Mouse (Mus musculus) hindbrain, postnatal 0 days (tissue): ENCODE measurements at regions not wholly inside any gene's neighbourhood (a gene's known extent, or its start where the extent isn't known, plus 50 kb on each side); places are given as distances from the start of the nearest gene placed in this dataset.

ENCODE experiments used
- ATAC-seq: fragments of 200-750 bp; cut with Nextera tagmentation; 2 replicates; pipeline ENCODE4 v1.8.0; 2017; ENCODE audit warnings: mild to moderate bottlenecking, moderate TSS enrichment, moderate library complexity
- DNase-seq: peaks from one replicate; pipeline ENCODE4 v3.0.0-alpha.2; 2015; ENCODE audit warnings: low spot score
- H3K27ac ChIP-seq: fragments of 300-500 bp; sonication (generic); 2 replicates; pipeline ENCODE4 v1.5.1; 2014; ENCODE audit warnings: mild to moderate bottlenecking
- H3K27me3 ChIP-seq: fragments of 300-500 bp; sonication (generic); 2 replicates; pipeline ENCODE4 v1.6.1; 2014; ENCODE audit warnings: low read length, mixed read lengths; ENCODE audit not compliant: insufficient read depth
- H3K36me3 ChIP-seq: fragments of 300-500 bp; sonication (generic); 2 replicates; pipeline ENCODE4 v1.6.1; 2014; ENCODE audit warnings: low read length, mixed read lengths; ENCODE audit not compliant: insufficient read depth
- H3K4me1 ChIP-seq: fragments of 300-500 bp; sonication (generic); 2 replicates; pipeline ENCODE4 v1.6.1; 2014; ENCODE audit warnings: antibody characterized with exemption, low read length, mixed read lengths; ENCODE audit not compliant: insufficient read depth
- H3K4me2 ChIP-seq: fragments of 300-500 bp; sonication (generic); 2 replicates; pipeline ENCODE4 v1.6.1; 2014; ENCODE audit warnings: low read depth, mild to moderate bottlenecking, low read length, moderate library complexity, mixed read lengths
- H3K4me3 ChIP-seq: fragments of 300-500 bp; sonication (generic); 2 replicates; pipeline ENCODE4 v1.5.1; 2014; ENCODE audit warnings: low read length
- H3K9ac ChIP-seq: fragments of 300-500 bp; sonication (generic); replicated peaks from 2 replicates; pipeline ENCODE4 v1.6.1; 2014; ENCODE audit warnings: mild to moderate bottlenecking, low read length, moderate library complexity, mixed read lengths
- H3K9me3 ChIP-seq: fragments of 300-500 bp; sonication (generic); 2 replicates; pipeline ENCODE4 v1.6.1; 2016; ENCODE audit warnings: low read length, mixed read lengths
- CTCF ChIP-seq: IDR thresholded peaks from 2 replicates; pipeline ENCODE4 v1.5.1; 2016; ENCODE audit warnings: antibody characterized with exemption, control low read depth, low read depth
- WGBS: fragments of 180-500 bp; shearing (Covaris S2); extraction: QIAGEN DNeasy Blood & Tissue Kit; methylation state at CpG from one replicate; pipeline ENCODE4 v1.1.7; 2014; 5-methylcytosine and 5-hydroxymethylcytosine counted together

- H3K27me3 ChIP-seq, result no peaks in the 10 kb centered on the region
- no peaks in the 10 kb centered on the region for H3K9me3 ChIP-seq
- H3K9ac ChIP-seq, result no peak overlapping the region
- H3K4me1 ChIP-seq, result peaks cover 9% of the 10 kb centered on the region; the same call in 1 of the 2 replicates
- 67% methylated on average over 2 of the region's 2 CpGs for WGBS
- H3K4me3 ChIP-seq, result no peak overlapping the region
- no peaks in the 10 kb centered on the region for H3K36me3 ChIP-seq
- TF ChIP-seq CTCF, result no peak
- ATAC-seq (no peak), DNase-seq (no peak)
- no peak overlapping the region for H3K4me2 ChIP-seq
- H3K27ac ChIP-seq, result no peak overlapping the region; the same call in 1 of the 2 replicates
Measured at GRCm38 (mm10) chr6:127375144-127375529, 71.5 kb upstream of the Parp11 start.

GRCm38 (mm10) chr6:127375711-127376199, 70.9 kb upstream of the Parp11 start:
- DNase-seq (peak; percentile 68), ATAC-seq (0 out of 2 replicates have a peak, but pooled peaks have one; percentile 68)
- Histone ChIP-seq H3K4me1 (peaks cover 9% of the 10 kb centered on the region; the same call in 1 of the 2 replicates), H3K4me3 (no peak overlapping the region), H3K9me3 (no peaks in the 10 kb centered on the region), H3K27me3 (no peaks in the 10 kb centered on the region), H3K4me2 (no peak overlapping the region), H3K9ac (no peak overlapping the region), H3K36me3 (no peaks in the 10 kb centered on the region), H3K27ac (no peak overlapping the region; the same call in 1 of the 2 replicates)
- 40% methylated on average over 8 of the region's 8 CpGs for WGBS
- TF ChIP-seq CTCF, result no peak

DNA sequence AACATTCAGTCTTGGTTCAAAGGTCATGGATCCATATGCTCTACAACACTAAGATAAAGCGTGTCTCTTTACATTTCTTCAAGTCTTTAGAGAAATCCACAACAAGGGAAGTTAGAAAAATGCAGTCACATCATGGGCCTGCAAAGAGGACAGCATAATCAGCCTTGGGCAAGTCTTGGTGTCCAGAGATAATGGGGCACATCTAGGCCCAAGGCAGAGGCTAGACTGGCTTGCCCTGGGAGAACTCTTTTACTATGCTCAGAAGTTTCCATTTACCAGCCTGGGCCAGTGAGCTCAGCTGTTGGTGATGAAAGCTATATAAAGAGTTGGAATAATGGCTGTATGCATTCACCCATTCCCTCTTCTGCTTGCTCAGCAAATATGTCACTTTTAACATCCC, 67.9 kb upstream of the Parp11 start:
- no peaks in the 10 kb centered on the region for H3K36me3 ChIP-seq
- TF ChIP-seq CTCF, result no peak
- no peaks in the 10 kb centered on the region for H3K27me3 ChIP-seq
- no peak overlapping the region for H3K4me3 ChIP-seq
- no peaks in the 10 kb centered on the region for H3K9me3 ChIP-seq
- no peak overlapping the region for H3K27ac ChIP-seq
- H3K4me1 ChIP-seq, result peaks cover 9% of the 10 kb centered on the region; the same call in 1 of the 2 replicates
- no peak overlapping the region for H3K4me2 ChIP-seq
- no peak for ATAC-seq
- WGBS, result 98% methylated on average over 1 of the region's 1 CpGs
- H3K9ac ChIP-seq, result no peak overlapping the region
- DNase-seq, result no peak

DNA sequence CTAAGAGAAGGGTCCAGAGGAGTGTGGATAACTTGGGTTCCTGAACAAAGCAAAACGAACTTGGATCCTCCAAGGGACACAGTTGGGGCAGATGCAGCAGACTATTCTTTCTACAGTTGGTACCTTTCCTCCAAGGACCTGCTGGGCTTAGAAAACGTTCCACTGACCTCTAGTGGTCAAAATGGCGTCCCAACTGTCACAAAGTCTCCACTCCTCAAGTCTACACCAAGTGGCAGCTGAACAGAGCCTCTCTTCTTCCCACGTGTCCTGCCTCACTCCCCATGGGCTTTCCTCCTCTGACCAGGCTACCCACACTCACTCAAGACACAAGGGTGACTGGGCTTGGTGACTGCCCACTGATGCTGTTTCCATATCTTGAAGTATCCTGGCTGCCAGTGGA, 67.1 kb upstream of the Parp11 start:
- Histone ChIP-seq H3K9me3 (no peaks in the 10 kb centered on the region), H3K9ac (no peak overlapping the region), H3K4me2 (no peak overlapping the region), H3K36me3 (no peaks in the 10 kb centered on the region), H3K27ac (no peak overlapping the region), H3K4me1 (peaks cover 8% of the 10 kb centered on the region; the same call in 1 of the 2 replicates), H3K27me3 (no peaks in the 10 kb centered on the region), H3K4me3 (no peak overlapping the region)
- ATAC-seq (no peak), DNase-seq (peak; percentile 69)
- 14% methylated on average over 4 of the region's 4 CpGs for WGBS
- TF ChIP-seq CTCF, result peak; percentile 70

DNA sequence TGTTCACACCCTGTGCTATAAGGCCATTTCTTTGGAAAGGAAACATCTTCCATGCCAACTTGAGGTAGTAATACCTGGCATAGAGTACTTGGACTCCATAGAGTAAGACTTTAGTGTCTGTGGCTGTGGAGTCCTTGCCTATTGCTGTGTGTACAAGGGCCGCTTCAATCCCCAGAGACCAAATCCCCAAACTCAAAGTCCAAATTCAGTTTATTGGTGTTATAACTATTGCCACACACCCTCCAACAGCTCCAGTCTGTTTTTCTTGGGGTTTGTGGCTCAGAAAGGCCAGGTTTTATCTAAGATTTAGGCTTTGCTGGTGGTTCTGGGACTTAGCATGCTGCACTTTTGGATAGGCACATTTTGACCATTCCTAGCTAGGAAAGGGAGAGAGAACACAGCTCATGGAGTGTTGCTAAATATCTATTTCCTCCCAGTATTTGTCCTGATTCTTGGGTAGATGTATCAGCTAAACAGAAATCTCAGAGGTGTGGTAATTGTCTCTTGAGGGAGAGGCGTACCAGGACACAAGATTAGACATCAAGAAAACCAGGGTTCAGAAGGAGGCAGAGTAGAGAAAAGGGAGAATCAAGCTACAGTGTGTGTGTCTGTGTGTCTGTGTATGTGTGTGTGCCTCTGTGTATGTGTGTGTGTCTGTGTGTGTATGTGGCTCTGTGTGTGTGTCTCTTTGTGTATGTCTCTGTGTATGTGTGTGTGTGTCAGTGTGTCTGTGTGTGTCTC, 65.3 kb upstream of the Parp11 start:
- Histone ChIP-seq H3K4me1 (no peaks in the 10 kb centered on the region), H3K9me3 (no peaks in the 10 kb centered on the region), H3K9ac (no peak overlapping the region), H3K36me3 (no peaks in the 10 kb centered on the region), H3K4me3 (no peak overlapping the region), H3K27ac (no peak overlapping the region), H3K4me2 (no peak overlapping the region), H3K27me3 (no peaks in the 10 kb centered on the region)
- no peak for DNase-seq
- ATAC-seq, result no peak
- 92% methylated on average over 2 of the region's 2 CpGs for WGBS
- TF ChIP-seq CTCF, result no peak

DNA sequence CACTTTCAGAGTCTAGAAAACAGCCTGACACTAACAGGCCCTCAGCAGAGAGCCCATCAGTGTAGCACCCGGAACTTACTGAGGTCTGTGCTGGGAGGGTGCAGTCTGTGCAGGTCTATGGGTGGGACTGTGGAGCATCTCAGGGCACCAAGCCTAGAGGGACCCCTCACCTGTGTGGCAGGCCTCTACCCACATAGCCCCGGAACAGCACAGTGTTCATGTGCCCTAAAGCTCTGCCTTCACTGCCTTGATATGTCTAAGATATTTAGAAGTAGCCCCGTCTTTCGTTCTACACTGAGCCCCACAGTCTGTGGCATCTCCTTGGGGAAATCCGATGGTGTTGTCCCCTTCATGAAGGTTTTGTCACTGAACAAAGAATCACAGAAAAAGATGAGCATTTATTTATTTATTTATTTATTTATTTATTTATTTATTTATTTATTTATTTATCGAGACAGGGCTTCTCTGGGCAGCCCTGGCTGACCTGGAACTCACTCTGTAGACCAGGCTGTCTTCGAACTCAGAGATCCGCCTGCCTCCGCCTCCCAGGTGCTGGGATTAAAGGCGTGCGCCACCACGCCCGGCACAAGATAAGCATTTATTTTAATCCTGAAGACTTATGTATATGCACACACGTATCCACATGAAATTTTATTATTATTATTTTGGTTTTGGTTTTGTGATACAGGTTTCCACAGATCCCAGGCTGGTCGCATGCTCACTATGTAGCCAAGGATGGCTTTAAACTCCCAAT, 55.2 kb upstream of the Parp11 start:
- DNase-seq (no peak), ATAC-seq (0 out of 2 replicates have a peak, but pooled peaks have one; percentile 32)
- Histone ChIP-seq H3K27ac (no peak overlapping the region), H3K9ac (no peak overlapping the region), H3K27me3 (no peaks in the 10 kb centered on the region), H3K4me3 (no peak overlapping the region), H3K36me3 (no peaks in the 10 kb centered on the region), H3K4me1 (peaks cover 3% of the 10 kb centered on the region; the same call in 1 of the 2 replicates), H3K4me2 (no peak overlapping the region), H3K9me3 (no peaks in the 10 kb centered on the region)
- no peak for TF ChIP-seq CTCF
- WGBS, result 95% methylated on average over 15 of the region's 15 CpGs
